Mouse (Mus musculus) megakaryocyte, embryonic 14.5 days (primary cell): ENCODE results near the gene Pcgf2.

ENCODE experiments used
- FLI1 ChIP-seq: IDR thresholded peaks from 2 replicates; pipeline ENCODE4 v1.6.1; 2012; ENCODE audit warnings: low read length, inconsistent platforms, mixed read lengths
- GATA1 ChIP-seq: IDR thresholded peaks from 3 replicates; pipeline ENCODE4 v1.6.1; 2012; ENCODE audit warnings: mixed read lengths, low read length, inconsistent platforms, borderline replicate concordance

DNA sequence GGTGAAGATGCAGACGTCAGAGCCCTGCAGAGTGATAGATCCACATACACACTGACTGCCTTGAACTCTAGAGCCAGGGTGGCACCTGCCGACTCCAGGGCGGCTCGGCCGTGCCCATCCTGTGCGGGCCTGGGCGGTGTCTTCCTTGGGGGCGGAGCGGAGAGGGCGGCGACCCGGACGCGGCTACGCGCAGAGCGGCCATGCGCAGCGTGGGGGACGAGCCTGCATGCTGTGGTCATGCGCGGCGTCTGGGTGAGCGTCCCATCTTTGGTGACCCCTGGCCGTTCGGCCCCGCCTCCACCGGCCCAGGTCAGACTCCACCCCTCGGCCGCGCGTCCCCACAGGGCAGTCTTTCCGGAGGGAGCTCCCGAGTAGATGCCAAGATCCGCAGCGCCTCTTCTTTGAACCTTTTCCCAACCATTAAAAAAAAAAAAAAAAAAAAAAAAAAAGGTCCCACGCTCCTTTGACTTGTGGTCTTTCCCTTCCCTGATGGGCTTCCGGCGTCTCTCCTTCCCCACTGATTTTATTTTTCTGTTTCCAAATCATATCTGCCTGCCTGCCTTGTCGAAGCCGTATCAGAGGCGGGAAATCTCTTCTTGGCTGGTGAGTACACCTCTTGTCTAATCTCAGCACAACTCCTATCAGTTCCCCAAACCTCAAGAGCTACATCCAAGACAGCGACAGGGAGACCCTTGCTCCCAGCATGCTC, 14.5 kb downstream of the Pcgf2 start, which contains the start of gene Cisd3:
- TF ChIP-seq GATA1 (no peak), FLI1 (no peak)
